Mouse (Mus musculus): ENCODE data around the gene Svs1. TPM values are rescaled to one million over a fixed set of nuclear protein-coding genes. Genes with fewer than 3 reads are reported as not detected.
"Not testable (repeated sequence)": the region's sequence is repeated elsewhere in the genome, so short reads cannot be mapped to it uniquely, and the experiment has no call there.

Gene Svs1
- not detected for total RNA-seq (2021)
- long read RNA-seq, experiment 1: 0 reads
- long read RNA-seq, experiment 2: 0 reads

- DNase-seq (ENCODE audit: low spot score in 2 of 2): no peak
These were observed at the start of gene Svs1 for GRCm38 (mm10) chr6:48986444-48986990. Gene Svs1, plus strand, starts transcription at chr6:48986861.

GRCm38 (mm10) chr6:48949596-48949995 is 37.1 kb upstream of the Svs1 start:
- peak in 1 of 2 experiments; percentile 2 for DNase-seq (ENCODE audit: low spot score in 2 of 2)

DNA sequence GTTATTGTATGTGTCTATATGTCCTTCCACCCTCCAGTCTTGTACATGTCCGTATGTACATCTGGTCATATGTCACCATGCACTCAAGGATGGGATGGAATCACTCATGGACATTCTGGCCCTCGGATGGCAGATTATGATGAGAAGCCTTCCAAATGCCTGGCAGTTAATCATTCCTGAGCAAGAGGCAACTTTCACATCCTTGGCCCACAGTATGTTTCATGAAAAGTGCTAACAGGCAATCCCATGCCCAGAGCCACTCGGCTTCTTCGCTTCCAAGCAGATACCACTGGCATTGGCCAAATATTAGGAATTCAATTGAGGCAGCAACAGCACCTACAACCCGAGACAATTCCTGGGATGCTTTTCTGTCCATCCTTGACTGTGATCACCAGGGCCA is 36.0 kb upstream of the Svs1 start:
- DNase-seq (ENCODE audit: low spot score in 2 of 2): no peak

DNA sequence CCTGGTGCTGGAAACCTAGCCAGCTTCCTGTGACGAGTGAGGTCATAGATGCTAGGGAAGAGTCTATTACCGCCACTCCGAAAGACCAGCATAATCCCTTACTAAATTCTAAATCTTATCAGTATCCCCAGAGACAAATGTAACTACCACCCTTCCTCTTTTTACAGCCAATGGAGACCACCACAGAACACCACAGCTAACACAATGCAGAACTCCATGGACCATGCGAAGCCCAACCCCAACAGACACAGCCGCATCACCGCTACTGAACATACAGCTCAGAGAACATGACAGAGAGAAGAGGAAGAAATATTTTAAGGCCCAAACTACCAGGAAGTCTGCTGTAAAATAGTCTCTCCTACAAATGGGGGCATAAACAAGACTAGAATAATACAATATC is 35.0 kb upstream of the Svs1 start:
- DNase-seq (ENCODE audit: low spot score in 2 of 2): no peak

GRCm38 (mm10) chr6:48953220-48953619 is 33.4 kb upstream of the Svs1 start:
- no peak for DNase-seq (ENCODE audit: low spot score in 2 of 2)

DNA sequence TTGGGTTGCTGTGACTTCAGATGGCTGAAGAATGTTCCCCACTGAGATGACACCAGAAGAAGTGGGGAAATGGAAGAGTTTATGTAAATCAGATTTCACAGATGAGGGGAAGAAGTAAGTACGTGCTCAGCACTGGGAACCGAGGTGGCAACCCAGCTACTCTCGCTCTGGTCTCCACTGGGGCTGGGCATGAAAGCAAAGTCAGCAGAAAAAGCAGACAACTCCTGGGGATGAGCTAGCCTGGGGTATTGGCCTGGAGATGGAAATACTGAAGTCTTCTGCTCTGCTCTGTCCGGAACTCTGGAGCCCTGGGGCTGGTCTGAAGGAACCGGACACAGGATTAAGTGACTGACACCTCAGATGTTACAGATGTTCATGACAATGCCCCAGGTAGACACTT is 32.5 kb upstream of the Svs1 start:
- no peak for DNase-seq (ENCODE audit: low spot score in 2 of 2)

DNA sequence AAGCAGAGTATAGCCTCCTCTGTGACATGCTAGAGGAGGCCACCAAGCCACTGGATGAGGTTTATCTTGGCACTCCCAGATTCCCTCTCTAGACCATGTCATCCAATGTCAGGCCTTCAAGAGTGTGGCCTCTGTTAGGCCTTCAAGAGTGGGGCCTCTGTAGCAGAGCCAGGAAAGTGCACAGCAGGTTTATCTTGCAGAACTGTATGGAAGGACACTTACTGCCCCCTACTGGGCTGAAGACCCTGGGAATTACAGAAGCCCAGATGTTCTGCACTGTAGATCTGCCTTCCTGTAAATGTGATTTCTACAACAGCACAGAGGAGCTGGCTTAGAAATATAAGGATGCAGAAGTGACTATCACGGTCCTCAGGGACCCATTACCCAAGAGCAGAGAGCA is 31.7 kb upstream of the Svs1 start:
- DNase-seq (ENCODE audit: low spot score in 2 of 2): peak; percentile 34 to 38

- no peak for DNase-seq (ENCODE audit: low spot score in 2 of 2)
These were observed 29.9 kb upstream of the Svs1 start for GRCm38 (mm10) chr6:48956785-48957184.

DNA sequence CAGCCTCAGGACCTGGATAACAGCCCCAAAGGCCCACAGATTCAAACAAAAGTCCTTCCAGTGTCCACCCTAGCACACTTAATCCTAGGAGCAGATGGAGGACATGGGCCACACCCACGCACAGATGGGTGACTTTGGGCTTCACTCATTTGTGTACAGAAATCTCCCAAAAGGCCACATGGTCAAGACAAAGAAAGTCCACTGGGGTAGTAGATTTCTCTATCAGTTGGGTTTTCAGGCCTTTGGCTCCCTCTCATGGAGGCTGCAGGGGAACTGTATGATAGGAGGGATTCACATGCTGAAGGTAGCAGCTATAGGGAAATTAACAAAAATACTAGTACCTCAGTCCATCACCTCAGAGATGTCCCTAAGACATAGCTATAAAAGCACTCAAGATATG is 28.6 kb upstream of the Svs1 start:
- peak in 1 of 2 experiments; percentile 11 for DNase-seq (ENCODE audit: low spot score in 2 of 2)

DNA sequence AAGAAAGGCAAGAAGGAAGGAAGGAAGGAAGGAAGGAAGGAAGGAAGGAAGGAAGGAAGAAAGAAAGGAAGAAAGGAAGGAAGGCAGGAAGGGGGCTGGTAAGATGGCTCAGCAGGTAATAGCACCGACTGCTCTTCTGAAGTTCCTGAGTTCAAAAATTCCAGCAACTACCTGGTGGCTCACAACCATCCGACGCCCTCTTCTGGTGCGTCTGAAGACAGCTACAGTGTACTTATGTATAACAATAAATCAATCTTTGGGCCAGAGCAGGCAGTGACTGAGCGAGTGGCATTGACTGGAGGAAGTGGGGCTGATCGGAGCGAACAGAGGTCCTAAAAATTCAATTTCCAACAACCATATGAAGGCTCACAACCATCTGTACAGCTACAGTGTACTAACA is 27.5 kb upstream of the Svs1 start:
- peak in 1 of 2 experiments; percentile 15 for DNase-seq (ENCODE audit: low spot score in 2 of 2)

DNA sequence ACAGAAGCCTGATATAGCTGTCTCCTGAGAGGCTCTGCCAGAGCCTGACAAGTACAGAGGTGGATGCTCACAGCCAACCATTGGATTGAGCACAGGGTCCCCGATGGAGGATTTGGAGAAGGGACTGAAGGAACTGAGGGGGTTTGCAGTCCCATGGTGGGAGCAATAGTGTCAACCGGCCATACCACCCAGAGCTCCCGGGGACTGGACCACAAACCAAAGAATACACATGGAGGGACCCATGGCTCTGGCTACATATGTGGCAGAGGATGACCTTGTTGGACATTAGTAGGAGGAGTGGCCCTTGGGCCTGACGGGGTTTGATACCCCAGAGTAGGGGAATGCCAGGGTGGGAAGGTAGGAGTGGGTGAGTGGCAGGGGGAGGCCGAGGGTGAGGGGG is 20.0 kb upstream of the Svs1 start:
- DNase-seq (ENCODE audit: low spot score in 2 of 2): not testable (repeated sequence)

DNA sequence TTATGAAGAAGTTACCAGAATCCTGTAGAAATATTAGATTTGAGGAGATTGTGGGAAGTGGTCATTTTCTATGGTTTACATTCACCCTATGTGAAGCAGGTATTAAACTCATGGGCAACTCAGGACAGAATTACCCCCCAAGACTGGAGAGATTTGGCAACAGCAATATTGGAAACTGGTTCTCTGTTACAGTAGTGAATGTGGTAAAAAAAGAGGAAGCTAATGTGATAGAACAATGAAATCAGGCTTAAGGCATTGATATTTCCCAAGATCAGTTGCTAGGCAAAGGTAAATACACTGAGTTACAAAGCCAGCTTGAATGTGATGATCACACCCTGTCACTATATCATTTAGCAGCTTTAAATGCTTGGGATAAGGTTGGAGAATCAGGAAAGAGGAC is 18.8 kb upstream of the Svs1 start:
- DNase-seq (ENCODE audit: low spot score in 2 of 2): no peak

GRCm38 (mm10) chr6:48974663-48975062 is 12.0 kb upstream of the Svs1 start, which contains the start of gene Doxl2:
Gene Doxl2, plus strand, starts transcription at chr6:48974963.
- DNase-seq (ENCODE audit: low spot score in 2 of 2): no peak

DNA sequence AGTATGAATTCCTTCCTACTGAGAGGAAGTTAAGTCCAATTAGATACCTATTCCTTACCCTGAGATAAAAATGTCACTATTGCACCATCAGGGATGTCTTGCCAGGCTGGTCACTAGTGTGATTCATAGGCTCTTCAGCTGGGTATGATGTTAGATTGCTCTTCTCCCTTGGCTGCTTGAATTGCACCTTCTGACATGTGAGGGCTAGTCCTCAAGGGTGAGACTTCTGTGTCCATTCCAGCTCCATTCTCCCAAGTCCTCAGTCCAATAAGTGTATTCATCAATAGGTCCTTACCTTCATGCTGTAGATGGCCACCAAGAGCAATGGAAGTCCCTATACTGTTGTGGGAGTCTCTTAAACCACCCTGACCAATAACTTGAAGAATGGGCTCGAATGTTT is 7.0 kb upstream of the Svs1 start:
- DNase-seq (ENCODE audit: low spot score in 2 of 2): no peak

DNA sequence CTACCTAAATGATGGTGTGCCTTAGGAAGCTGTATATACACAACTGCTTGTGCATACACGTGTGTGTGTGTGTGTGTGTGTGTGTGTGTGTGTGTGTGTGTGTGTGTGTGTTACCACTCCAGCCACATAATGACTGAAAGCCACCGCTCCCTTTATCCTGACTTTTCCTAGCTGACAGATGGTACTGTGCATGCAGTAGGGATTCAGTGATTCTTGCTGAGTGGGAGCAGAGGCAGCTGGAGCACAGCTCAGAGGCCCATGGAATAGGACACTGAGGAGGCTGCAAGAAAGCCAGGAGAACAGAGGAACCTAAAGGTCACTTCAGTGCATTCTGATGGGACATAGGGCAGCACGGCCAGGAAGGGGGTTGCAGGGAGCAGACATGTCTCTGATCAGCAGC is 4.4 kb upstream of the Svs1 start:
- DNase-seq (ENCODE audit: low spot score in 2 of 2): no peak

GRCm38 (mm10) chr6:48989971-48990370 is 3.3 kb downstream of the Svs1 start:
- no peak for DNase-seq (ENCODE audit: low spot score in 2 of 2)

GRCm38 (mm10) chr6:48991991-48992390 is 5.3 kb downstream of the Svs1 start:
- DNase-seq (ENCODE audit: low spot score in 2 of 2): no peak

DNA sequence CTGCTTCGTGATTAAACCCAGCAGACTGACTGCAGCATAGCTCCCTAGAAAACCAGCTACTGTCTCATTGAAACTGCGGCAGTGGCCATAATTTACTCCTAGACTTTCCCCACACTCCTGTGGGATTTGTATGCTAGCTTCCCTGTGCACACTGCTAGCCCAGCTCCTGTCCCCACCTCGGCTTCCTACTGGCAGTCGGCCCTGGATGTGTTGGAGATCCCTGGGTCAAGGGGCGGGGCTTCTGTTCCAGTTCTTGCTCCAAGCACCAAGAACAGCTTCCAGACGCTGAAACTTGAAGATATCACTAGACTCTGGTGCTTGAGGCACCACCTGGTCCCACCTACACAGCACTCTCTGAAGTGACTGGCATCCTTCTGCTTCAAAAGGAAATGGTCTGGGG is 11.5 kb downstream of the Svs1 start:
- DNase-seq (ENCODE audit: low spot score in 2 of 2): no peak

- DNase-seq (ENCODE audit: low spot score in 2 of 2): no peak
These were observed 12.1 kb downstream of the Svs1 start for GRCm38 (mm10) chr6:48998796-48999195.

DNA sequence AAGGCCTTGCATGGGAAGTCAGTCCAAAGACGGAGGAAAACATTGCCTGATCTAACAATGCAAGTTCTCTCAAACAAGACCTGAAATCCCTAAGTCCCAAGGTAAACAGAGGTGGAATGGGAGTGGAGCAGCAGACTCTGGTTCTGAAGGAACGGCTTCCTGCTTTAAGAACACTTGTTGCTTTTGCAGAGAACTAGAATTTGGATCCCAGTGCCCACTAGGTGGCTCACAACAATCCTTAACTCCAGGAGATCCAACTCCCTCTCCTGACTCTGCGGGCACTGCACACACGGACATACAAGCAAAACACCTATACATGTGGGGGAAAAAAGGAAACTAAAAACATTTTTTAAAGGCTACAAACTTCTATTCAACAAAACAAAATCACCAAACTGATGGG is 16.7 kb downstream of the Svs1 start:
- no peak for DNase-seq (ENCODE audit: low spot score in 2 of 2)

GRCm38 (mm10) chr6:49007981-49008380 is 21.3 kb downstream of the Svs1 start:
- peak; percentile 36 to 51 for DNase-seq (ENCODE audit: low spot score in 2 of 2)

DNA sequence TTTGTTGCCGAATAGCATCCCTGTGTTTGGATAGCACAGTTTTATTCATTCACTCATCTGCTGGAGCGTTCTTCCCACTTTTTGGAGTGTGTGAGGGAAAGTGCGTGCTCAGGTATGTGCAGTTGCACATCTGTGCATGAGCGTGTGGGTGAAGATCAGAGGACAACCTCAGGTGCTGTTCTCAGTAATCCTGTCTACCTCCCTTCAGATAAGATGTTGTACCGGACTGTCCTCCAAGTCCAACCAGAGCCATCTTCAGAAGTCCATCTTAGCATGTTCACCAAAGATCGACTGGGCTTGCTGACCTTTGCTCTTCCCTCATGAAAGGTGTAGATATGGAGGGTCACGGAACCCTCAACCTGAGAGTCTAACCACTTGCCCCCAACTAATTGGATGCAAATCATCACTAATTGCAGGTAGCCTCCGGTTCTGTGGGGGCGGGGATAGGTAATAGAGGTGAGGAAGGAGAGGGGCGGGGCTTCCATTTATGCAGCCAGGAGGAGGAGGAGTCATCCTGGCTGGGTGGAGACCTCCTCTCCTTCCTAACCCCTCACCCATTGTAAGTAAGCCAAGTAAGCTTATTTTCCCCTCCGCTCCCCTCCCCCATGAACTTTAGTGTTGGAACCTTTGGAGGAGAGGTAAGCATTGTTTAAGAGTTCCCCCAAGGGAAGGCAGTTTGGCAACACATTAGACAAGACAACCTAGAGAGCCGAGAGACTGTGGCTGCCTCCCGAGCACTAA is 21.9 kb downstream of the Svs1 start:
- DNase-seq (ENCODE audit: low spot score in 2 of 2): no peak

GRCm38 (mm10) chr6:49009161-49009555 is 22.5 kb downstream of the Svs1 start:
- no peak for DNase-seq (ENCODE audit: low spot score in 2 of 2)
